Mouse (Mus musculus): ENCODE data around the gene Cd28.

DNA sequence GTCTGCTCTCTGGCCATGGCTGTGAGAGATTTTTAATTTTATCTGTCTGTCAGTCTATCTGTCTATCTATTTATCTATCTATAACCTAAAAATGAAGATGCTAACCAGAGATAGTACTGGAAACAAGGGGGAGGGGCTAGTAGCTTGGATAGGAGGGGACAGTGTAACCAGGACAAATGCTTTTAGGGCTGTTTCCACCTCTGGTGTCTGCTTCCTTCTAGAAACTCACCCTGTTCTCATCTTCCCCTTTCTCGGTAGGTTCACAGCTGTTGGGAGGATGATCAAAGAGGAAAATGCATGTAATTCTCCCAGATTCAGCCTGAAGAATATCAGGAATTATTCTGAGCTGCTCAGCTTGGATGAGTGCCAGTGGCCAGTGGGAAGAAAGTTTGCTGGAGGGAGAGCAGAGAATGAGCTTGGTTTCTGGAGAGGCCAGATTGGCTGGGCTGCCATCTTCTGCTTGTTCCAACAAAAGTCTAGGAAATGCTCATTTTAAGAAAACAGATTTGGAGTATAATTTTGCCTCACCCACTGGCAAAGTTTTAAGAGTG is 83.3 kb downstream of the Cd28 start:
- TF ChIP-seq CTCF (IDR thresholded peaks at IDR 0.05; ENCODE audit: insufficient read depth, low read depth, low read length) (no peak), POLR2A (IDR thresholded peaks at IDR 0.05; ENCODE audit: insufficient read depth, low read depth, low read length) (no peak)

Measured in olfactory bulb, adult 2 months (tissue).